In genomic region chr2:104816866-104817439, GRCm38 (mm10) we compare ENCODE assay signal across 8 mouse cellular contexts. TPM values are rescaled to one million over a fixed set of nuclear protein-coding genes. Genes with fewer than 3 reads are reported as not detected.
DNase-seq lines count a peak whose midpoint lies in the region; ATAC-seq and TF ChIP-seq lines count a peak whose summit lies in the region.

No protein-coding gene starts in this region.

- TF ChIP-seq POLR2A in bone marrow, adult 2 months (IDR thresholded peaks at IDR 0.05; ENCODE audit: borderline replicate concordance, control insufficient read depth, low read depth, low read length), result peak; percentile 36; the same call in 1 of the 2 replicates

- H3K27ac ChIP-seq in bone marrow, adult 2 months (ENCODE audit: control insufficient read depth, insufficient read depth, low read depth, low read length, poor library complexity), result peak overlapping the region; percentile 30
- peak overlapping the region; percentile 97 for H3K27ac ChIP-seq in embryonic facial prominence, embryonic 14.5 days (replicated peaks; ENCODE audit: low read depth, low read length)
- H3K27ac ChIP-seq in limb, embryonic 12.5 days, result peak overlapping the region; percentile 99
- H3K27ac ChIP-seq in midbrain, embryonic 14.5 days (replicated peaks; ENCODE audit: low read depth, low read length), result peak overlapping the region; percentile 96

- peak overlapping the region; percentile 89 for H3K4me2 ChIP-seq in embryonic facial prominence, embryonic 14.5 days (ENCODE audit: low read depth, low read length)
- H3K4me2 ChIP-seq in limb, embryonic 12.5 days, result peak overlapping the region; percentile 76
- peak overlapping the region; percentile 66 for H3K4me2 ChIP-seq in midbrain, embryonic 14.5 days (ENCODE audit: low read length)

- no peaks in the 10 kb centered on the region for H3K36me3 ChIP-seq in embryonic facial prominence, embryonic 14.5 days (ENCODE audit: control insufficient read depth, insufficient read depth, low read length)
- no peaks in the 10 kb centered on the region for H3K36me3 ChIP-seq in limb, embryonic 12.5 days
- H3K36me3 ChIP-seq in midbrain, embryonic 14.5 days (ENCODE audit: control insufficient read depth, insufficient read depth, low read length), result no peaks in the 10 kb centered on the region

- H3K9me3 ChIP-seq in embryonic facial prominence, embryonic 14.5 days (ENCODE audit: control insufficient read depth, low read length), result no peaks in the 10 kb centered on the region
- no peaks in the 10 kb centered on the region for H3K9me3 ChIP-seq in limb, embryonic 12.5 days
- no peaks in the 10 kb centered on the region for H3K9me3 ChIP-seq in midbrain, embryonic 14.5 days (ENCODE audit: control insufficient read depth, low read length)

- peak; percentile 46; the same call in 1 of the 2 replicates for TF ChIP-seq CTCF in bone marrow, adult 2 months (IDR thresholded peaks at IDR 0.05; ENCODE audit: control insufficient read depth, insufficient read depth, low read length)

- peak overlapping the region; percentile 99 for H3K9ac ChIP-seq in embryonic facial prominence, embryonic 14.5 days (ENCODE audit: low read depth, low read length)
- peak overlapping the region; percentile 99 for H3K9ac ChIP-seq in limb, embryonic 12.5 days (replicated peaks)
- peak overlapping the region; percentile 99 for H3K9ac ChIP-seq in midbrain, embryonic 14.5 days (replicated peaks; ENCODE audit: low read length)

- no peaks in the 10 kb centered on the region for H3K27me3 ChIP-seq in embryonic facial prominence, embryonic 14.5 days (replicated peaks; ENCODE audit: control insufficient read depth, insufficient read depth, low read length)
- H3K27me3 ChIP-seq in limb, embryonic 12.5 days, result no peaks in the 10 kb centered on the region
- no peaks in the 10 kb centered on the region for H3K27me3 ChIP-seq in midbrain, embryonic 14.5 days (ENCODE audit: control insufficient read depth, insufficient read depth, low read length)

- peak overlapping the region; percentile 76 for H3K4me3 ChIP-seq in bone marrow, adult 2 months (replicated peaks; ENCODE audit: control insufficient read depth, low read depth, low read length)
- H3K4me3 ChIP-seq in embryonic facial prominence, embryonic 14.5 days (ENCODE audit: low read depth, low read length), result peak overlapping the region; percentile 93
- peak overlapping the region; percentile 96 for H3K4me3 ChIP-seq in limb, embryonic 12.5 days (replicated peaks)
- peak overlapping the region; percentile 95 for H3K4me3 ChIP-seq in midbrain, embryonic 14.5 days (replicated peaks; ENCODE audit: low read depth, low read length)

- WGBS in bone marrow, adult 2 months, result under 1% methylated on average over 49 of the region's 51 CpGs
- 0% methylated on average over 9 of the region's 51 CpGs for WGBS in embryonic facial prominence, embryonic 14.5 days
- under 1% methylated on average over 34 of the region's 51 CpGs for WGBS in limb, embryonic 12.5 days
- WGBS in midbrain, embryonic 14.5 days, result 1% methylated on average over 46 of the region's 51 CpGs

- peak; percentile 82 for DNase-seq in 416B (ENCODE audit: low read depth)
- DNase-seq in embryonic facial prominence, embryonic 14.5 days (ENCODE audit: low spot score), result peak; percentile 95
- peak; percentile 86 for DNase-seq in heart, adult 8-10 months (ENCODE audit: low spot score)
- peak; percentile 91 for DNase-seq in kidney, adult 8-10 months
- DNase-seq in midbrain, embryonic 14.5 days, result peak; percentile 95
- peak; percentile 71 for DNase-seq in spleen, adult 12 weeks (ENCODE audit: low spot score)

- no peaks in the 10 kb centered on the region for H3K4me1 ChIP-seq in bone marrow, adult 2 months (ENCODE audit: control insufficient read depth, insufficient read depth, low read length)
- 0 out of 2 replicates have a peak, but pooled peaks cover 12% of the 10 kb centered on the region for H3K4me1 ChIP-seq in embryonic facial prominence, embryonic 14.5 days (ENCODE audit: control insufficient read depth, insufficient read depth, low read length)
- H3K4me1 ChIP-seq in limb, embryonic 12.5 days (replicated peaks), result peaks cover 16% of the 10 kb centered on the region
- H3K4me1 ChIP-seq in midbrain, embryonic 14.5 days (ENCODE audit: control insufficient read depth, insufficient read depth, low read length), result peaks cover 23% of the 10 kb centered on the region

- peak; percentile 97 for ATAC-seq in embryonic facial prominence, embryonic 14.5 days (ENCODE audit: low read depth)
- peak; percentile 96 for ATAC-seq in limb, embryonic 12.5 days (ENCODE audit: insufficient number of reproducible peaks, insufficient read depth, low FRiP score, low TSS enrichment, low read depth)
- peak; percentile 94 for ATAC-seq in midbrain, embryonic 14.5 days (ENCODE audit: low FRiP score, low TSS enrichment)

RNA-seq across cellular contexts. Expression of gene Qser1, which starts 0.4 kb away (rescaled TPM):
- polyA plus RNA-seq in bone marrow, adult 2 months (2011; ENCODE audit: insufficient read depth, insufficient read length, low replicate concordance, missing spikeins), result 1.2 and 2.8 TPM in 2 replicates
- polyA plus RNA-seq in embryonic facial prominence, embryonic 14.5 days (2014; fragmentation: Nextera tagmentation; extraction: Ambion mirVana), result 15.6 and 16.2 TPM in 2 replicates
- 10 to 100 TPM; 28.3 to 33.9 (median 31.1) TPM for total RNA-seq in heart, adult 8-10 months (2022)
- polyA plus RNA-seq in limb, embryonic 12.5 days (2016; fragmentation: Nextera tagmentation; extraction: Ambion mirVana), result 10.3 and 12.9 TPM in 2 replicates
- polyA plus RNA-seq in midbrain, embryonic 14.5 days (2014; fragmentation: Nextera tagmentation; extraction: Ambion mirVana), result 11.3 and 13.9 TPM in 2 replicates

RNA-seq across cellular contexts. Expression of gene Prrg4, which starts 32.7 kb away (rescaled TPM):
- polyA plus RNA-seq in bone marrow, adult 2 months (2011; ENCODE audit: insufficient read depth, insufficient read length, low replicate concordance, missing spikeins), result not detected in 2 replicates
- polyA plus RNA-seq in embryonic facial prominence, embryonic 14.5 days (2014; fragmentation: Nextera tagmentation; extraction: Ambion mirVana), result 2.6 and 3.0 TPM in 2 replicates
- 1 to 10 TPM in 2 of 4 experiments, under 1 TPM in 2; 0.65 to 1.4 (median 0.99) TPM for total RNA-seq in heart, adult 8-10 months (2022)
- polyA plus RNA-seq in limb, embryonic 12.5 days (2016; fragmentation: Nextera tagmentation; extraction: Ambion mirVana), result 1.1 and 1.2 TPM in 2 replicates
- 0.11 and 0.61 TPM in 2 replicates for polyA plus RNA-seq in midbrain, embryonic 14.5 days (2014; fragmentation: Nextera tagmentation; extraction: Ambion mirVana)

RNA-seq across cellular contexts. Expression of gene Ccdc73, which starts 50.7 kb away (rescaled TPM):
- 8.8 TPM in 1 of 2 replicates, not detected in the other for polyA plus RNA-seq in bone marrow, adult 2 months (2011; ENCODE audit: insufficient read depth, insufficient read length, low replicate concordance, missing spikeins)
- 7.8 and 11.0 TPM in 2 replicates for polyA plus RNA-seq in embryonic facial prominence, embryonic 14.5 days (2014; fragmentation: Nextera tagmentation; extraction: Ambion mirVana)
- total RNA-seq in heart, adult 8-10 months (2022), result 1 to 10 TPM; 3.7 to 5.6 (median 5.2) TPM
- 8.2 and 9.1 TPM in 2 replicates for polyA plus RNA-seq in limb, embryonic 12.5 days (2016; fragmentation: Nextera tagmentation; extraction: Ambion mirVana)
- 6.7 and 9.1 TPM in 2 replicates for polyA plus RNA-seq in midbrain, embryonic 14.5 days (2014; fragmentation: Nextera tagmentation; extraction: Ambion mirVana)

Comparison
In these comparisons a context has a peak if more than half of its experiments do, and no peak if none do; other contexts are left out.
1. Peak in every context shown above with its lines: DNase-seq, ATAC-seq, H3K4me3 ChIP-seq and H3K27ac ChIP-seq.
2. H3K27ac ChIP-seq: peak in every context shown above with its lines; median percentile 99 in limb, embryonic 12.5 days; 97 in embryonic facial prominence, embryonic 14.5 days; 96 in midbrain, embryonic 14.5 days; 30 in bone marrow, adult 2 months.